Mouse (Mus musculus): ENCODE measurements around the gene Pwp2. TPM values are rescaled to one million over a fixed set of nuclear protein-coding genes. Genes with fewer than 3 reads are reported as not detected.

Pwp2 gene
- total RNA-seq, 2 experiments from 2014 or later, result 19.2 to 19.6 TPM

GRCm38 (mm10) chr10:78171581-78171980 is 13.4 kb downstream of the Pwp2 start:
- no peak for DNase-seq (ENCODE audit: low spot score in 2 of 2)

DNA sequence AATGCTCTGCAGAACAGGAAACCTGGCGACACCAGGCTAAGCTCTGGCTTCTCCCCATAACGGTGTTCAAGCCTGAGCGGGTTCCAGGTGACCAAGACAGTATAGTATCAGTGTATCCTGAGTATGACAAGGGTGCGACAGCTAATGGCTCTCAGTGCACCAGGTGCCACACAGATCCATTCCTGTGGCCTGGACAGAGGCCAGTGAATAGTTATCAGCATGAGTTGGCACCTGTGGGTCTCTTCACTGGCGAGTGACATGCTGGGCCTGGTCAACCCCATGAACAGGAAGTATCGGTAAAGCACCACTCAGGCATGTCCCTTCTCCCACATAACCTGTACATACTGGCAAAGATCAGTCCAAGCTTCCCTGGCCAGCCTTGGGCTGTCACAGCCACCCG is 13.9 kb downstream of the Pwp2 start:
- no peak for DNase-seq (ENCODE audit: low spot score in 2 of 2)

DNA sequence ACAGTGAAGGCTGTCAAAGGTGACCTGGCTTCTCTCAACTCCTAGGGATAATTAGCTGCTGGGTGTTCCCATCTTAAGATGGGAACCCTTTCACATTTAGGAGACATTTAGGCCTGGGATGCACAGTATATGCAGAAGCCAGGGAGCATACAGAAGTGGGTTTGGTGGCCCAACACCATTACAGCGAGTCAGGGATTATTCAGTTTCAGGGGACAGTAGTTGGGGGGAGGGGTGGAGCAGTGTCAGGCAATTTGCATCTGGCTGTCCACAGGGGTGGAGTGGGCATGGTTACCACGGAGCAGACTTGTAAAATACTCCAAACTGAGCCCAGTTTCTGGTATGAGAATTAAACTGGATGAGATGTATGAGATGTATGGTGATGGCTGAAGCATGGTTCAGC is 14.5 kb downstream of the Pwp2 start:
- no peak for DNase-seq (ENCODE audit: low spot score in 2 of 2)

DNA sequence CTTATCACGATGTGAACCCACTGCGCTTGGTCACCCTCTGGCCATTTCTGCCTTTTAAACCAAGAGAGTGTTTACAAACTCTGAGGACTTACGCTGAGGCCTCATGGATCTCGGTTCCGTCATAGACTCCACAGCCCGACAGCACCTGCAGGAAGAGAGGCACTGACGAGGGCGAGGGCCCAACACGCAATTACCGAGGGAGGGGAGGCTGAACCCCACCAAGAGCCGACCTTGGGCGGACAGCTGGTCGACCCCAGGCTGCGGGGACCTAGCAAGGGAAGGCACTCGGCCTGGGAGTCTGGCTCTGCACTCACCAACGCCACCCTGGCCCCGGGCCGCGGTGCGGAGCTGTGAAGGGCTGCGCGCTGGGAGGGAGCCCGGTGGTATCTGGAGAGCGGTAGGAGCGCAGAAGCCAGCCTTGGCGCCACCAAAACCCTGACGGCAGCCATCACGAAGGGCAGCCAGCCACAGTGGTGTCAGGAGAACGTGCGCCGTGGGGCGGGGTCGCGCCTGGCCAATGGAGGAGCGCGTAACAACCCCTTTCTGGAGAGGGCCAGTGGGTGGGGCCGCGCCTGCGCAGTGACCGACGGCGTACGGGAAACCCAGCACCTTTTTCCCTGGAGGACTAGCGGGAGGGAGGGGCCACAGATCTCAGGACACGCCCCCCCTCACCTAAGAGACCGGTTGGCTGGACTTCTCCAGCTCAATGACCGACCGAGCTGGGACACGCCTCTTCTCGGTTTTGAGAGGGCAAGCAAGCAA is 15.5 kb downstream of the Pwp2 start, which contains the start of gene D10Jhu81e:
D10Jhu81e (minus strand) TSS at position 502 of the 762 bp plus-strand sequence.
- DNase-seq (ENCODE audit: low spot score in 2 of 2), result peak; percentile 100

DNA sequence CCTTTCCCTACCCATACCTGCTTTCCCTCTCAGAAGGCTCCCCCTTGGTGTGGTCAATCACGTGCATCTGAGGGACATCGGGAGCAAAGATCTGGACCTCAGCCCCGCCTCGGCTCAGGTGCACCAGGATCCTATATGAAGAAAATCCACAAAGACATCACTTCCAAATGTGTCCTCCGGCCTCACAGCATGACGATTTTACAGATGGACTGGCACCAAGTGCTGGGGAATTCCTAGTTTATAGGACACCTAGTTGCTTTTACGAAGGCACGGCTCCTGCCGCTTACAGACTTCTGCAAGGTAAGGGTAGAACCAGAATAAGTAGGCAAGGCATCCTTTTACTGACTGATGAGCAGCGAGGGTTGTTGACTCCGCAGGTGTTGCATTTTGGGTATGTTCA is 16.2 kb downstream of the Pwp2 start:
- no peak for DNase-seq (ENCODE audit: low spot score in 2 of 2)

- no peak for DNase-seq (ENCODE audit: low spot score in 2 of 2)
Observed at GRCm38 (mm10) chr10:78167775-78168174, 17.2 kb downstream of the Pwp2 start.

DNA sequence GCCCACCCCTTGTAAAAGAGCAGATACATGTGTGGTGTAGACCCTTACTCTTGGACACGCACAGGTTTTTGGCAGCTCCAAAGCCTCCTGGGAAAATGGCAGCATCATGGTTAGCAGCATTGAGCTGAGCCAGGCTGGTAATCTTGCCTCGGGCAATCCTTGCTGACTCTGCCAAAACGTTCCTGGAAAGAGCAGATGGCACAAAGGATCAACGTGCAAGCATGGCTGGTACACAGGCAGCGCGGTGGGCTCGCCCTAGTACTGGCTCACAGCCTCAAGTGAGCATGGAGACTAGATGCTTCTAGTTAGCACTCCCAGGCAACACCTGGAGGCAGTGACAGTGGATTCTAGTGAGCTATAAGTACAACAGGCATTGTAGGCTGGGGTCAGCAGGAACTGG is 17.6 kb downstream of the Pwp2 start:
- no peak for DNase-seq (ENCODE audit: low spot score in 2 of 2)

- no peak for DNase-seq (ENCODE audit: low spot score in 2 of 2)
Observed at GRCm38 (mm10) chr10:78165256-78166005, 19.5 kb downstream of the Pwp2 start.

DNA sequence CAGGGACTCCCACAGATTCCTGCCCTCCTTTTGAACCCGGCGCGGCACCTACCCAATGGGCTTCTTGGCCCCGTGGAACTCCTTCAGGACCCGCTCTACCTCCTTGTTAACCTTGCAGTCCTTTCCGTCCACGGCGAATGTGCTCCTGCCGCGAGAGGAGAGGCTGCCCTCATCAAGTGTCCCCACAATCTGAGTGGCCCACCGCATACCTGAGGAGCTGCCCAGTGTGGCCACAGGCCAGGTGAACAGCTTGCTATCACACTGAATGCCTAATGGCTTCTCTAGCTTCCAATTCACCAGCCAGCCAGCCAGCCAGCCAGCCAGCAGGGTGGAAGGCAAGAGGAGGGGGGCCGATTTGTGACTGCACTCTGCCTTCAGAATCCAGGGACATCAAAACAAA is 20.2 kb downstream of the Pwp2 start:
- no peak for DNase-seq (ENCODE audit: low spot score in 2 of 2)

DNA sequence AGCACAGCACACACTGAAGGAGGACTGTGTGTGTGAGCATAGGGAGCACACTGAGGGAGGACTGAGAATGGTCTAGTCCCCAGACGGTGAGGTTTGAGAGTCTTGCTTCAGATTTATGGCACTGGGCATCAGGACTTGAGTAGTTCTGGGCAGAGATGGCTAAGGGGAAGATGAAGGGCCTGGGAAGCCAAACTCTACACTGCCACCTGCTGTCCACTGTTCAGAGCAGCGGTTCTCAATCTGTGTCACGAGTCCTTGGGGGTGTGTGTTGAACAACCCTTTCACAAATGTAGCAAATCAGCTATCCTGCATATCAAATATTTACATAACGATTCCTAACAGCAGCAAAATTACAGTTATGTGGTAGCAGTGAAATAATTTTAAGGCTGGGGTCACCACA is 21.0 kb downstream of the Pwp2 start:
- peak; percentile 69 to 77 for DNase-seq (ENCODE audit: low spot score in 2 of 2)

DNA sequence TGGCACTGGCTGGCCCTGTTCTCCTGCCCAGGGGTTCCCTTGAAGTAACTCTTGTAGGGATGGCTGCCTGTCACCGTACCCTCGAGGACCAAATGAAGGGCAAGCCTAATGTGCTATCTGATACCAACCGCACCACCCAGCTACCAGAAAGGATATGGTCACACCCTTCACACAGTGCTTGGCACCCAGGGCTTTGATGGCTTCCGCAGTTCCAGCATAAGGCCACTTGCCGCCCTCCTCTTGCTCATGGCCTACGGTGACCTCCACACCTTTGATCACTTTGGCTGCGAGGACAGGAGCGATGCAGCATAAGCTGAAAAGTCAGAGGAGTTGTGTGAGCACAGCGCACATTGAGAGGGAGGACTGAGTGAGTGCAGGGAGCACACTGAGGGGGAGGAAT is 21.7 kb downstream of the Pwp2 start:
- no peak for DNase-seq (ENCODE audit: low spot score in 2 of 2)

DNA sequence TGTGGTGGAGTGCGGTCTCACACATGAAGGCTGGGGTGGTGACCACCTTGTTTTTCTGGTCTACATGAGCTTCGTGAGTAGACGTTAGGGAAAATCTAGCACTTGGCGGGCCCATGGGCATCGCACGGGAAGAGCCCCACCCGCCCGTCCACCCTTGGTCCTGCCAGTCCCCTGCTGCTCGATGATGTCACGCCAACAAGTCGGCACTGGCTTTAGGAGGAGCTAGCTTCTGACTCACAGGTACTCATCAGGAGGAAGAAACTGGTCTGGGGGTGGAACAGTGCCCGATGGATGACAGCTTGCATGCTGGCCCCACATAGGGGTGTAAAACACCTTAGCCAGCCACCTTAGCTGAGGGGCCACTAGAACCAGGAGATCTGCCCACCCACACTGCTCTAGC is 22.3 kb downstream of the Pwp2 start:
- DNase-seq (ENCODE audit: low spot score in 2 of 2), result no peak

GRCm38 (mm10) chr10:78161096-78161495 is 23.9 kb downstream of the Pwp2 start:
- no peak for DNase-seq (ENCODE audit: low spot score in 2 of 2)

- no peak for DNase-seq (ENCODE audit: low spot score in 2 of 2)
Observed at GRCm38 (mm10) chr10:78160369-78161095, 24.4 kb downstream of the Pwp2 start.

- peak; percentile 86 to 89 for DNase-seq (ENCODE audit: low spot score in 2 of 2)
Observed at GRCm38 (mm10) chr10:78159906-78160305, 25.0 kb downstream of the Pwp2 start.

DNA sequence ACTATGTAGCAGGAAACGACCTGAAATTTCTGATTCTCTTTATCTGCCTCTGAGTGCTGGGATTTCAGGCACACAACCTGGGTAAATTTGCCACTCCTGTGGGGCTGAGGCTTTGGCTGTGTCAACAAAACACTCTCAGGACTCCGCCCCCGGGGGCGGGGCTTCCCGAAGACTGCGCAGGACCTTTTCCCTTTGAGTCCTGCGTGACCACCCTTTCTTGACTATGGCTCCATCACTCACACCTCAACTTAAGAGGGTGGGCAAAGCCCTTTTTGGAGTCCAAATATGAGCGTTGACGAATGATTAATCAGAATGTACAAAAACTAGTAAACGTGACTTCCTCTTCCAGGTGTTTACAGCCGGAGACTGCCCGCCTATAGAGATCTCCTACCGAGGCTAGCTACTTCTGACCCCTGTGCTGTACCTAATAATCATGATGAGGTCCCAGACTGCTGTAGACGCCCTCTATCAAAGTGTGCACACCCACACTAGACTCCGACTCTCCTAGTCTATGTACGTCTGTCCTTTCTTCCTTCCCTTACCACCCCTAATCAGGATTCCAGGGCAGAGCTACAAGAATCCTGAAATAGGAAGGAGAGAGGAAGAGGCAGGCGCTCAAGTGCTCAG is 25.6 kb downstream of the Pwp2 start:
- DNase-seq (ENCODE audit: low spot score in 2 of 2), result peak; percentile 34 to 54

GRCm38 (mm10) chr10:78158041-78158440 is 26.9 kb downstream of the Pwp2 start:
- DNase-seq (ENCODE audit: low spot score in 2 of 2), result no peak

DNA sequence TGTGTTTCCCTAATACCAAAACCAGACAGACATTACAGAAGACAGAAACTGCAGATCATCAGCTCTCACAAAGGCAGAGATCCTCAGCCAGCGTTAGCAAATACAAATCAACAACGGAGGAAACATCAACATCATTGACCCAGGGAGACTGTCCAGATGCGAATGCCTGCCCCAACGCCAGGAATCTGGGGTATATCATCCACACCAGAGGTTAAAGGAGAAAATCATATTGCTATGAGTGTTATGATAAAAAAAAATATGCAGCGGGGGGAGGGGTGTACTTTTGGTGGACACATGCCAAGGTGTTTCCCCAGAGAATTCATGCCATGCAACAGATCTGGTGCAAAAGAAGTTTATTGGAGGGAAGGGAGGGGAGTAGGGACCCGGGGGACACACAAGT is 28.0 kb downstream of the Pwp2 start:
- DNase-seq (ENCODE audit: low spot score in 2 of 2), result no peak

DNA sequence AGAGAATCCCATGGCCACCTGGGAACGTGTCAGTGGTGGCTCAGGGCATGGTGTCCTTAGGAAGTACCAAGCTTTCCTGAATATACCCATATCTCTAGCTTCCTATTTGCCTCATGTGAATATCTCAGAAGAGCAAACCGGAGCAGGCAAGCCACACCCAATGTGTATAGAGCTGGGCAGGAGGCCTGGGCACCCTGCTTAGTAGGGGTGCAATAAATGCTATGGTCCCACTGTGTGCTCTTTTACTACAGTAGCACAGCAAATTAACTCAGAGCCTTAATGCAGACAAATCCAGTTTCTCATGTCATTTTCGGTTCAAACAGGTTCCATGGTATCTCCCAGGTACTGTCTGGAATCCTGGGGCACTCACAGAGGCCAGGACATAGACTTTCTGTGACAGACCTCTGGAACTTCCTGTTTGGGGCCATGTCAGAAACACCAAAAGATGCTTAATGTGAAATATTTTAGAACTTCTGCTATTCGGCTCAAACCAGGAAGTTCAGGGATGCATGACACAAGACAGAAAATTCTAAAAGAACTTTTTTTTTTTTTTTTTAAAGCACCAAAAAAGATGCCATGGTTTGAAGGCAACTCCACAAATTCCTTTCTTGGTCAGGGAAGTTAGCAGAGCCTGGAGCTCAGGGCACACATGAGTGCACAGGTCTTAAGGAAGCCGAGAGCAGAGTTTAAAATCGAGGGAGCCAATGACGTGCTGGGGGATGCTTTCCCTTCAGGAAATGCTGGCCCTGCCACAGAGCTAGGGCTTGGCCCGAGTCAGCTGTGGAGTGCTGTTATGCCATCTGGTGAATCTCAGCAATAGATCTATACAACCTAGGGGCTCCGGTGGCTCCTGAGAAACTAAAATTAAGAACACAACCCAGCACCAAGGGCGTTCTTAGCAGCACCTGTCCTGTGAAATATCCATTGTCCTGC is 35.8 kb downstream of the Pwp2 start:
- no peak for DNase-seq (ENCODE audit: low spot score in 2 of 2)

DNA sequence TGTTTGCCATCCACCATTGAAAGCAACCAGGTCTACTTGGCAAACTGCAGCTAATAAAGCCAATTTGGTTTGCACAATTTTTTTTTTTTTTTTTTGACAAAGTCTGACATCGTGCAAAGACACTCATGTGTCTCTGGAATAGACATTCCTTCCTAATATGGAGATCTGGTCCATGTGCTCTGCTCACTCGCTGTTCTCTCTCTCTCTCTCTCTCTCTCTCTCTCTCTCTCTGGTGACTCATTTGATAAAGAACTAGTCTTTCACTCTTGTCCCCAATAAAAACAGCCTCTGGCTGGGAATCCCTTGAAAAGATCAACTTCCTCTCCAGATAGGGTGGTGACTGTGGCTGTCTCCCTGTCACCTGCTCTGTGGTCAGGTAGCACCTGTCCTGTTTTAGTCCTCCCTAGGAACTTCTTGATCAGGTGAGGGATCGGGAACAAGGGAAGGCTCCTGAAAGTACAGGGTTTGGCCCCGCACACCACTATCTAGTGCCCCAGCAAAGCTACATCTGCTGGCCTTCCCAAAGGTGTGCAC is 37.0 kb downstream of the Pwp2 start:
- no peak for DNase-seq (ENCODE audit: low spot score in 2 of 2)
